Mouse (Mus musculus) thymus, postnatal 36 days (tissue): ENCODE measurements around the gene Foxf2.

ENCODE experiments used
- DNase-seq, 2 experiments: peaks; one replicate each; pipeline ENCODE4 v3.0.0; 2022; ENCODE audit warnings: mixed read lengths in 2 of 2

The Foxf2 gene

GRCm38 (mm10) chr13:31625333-31626101 lies at the start of gene Foxf2:
TSS of gene Foxf2 (plus strand) at chr13:31625816.
- DNase-seq: no peak

- no peak for DNase-seq
Observed at GRCm38 (mm10) chr13:31576696-31577095, 48.9 kb upstream of the Foxf2 start.

- DNase-seq: no peak
Observed at GRCm38 (mm10) chr13:31577576-31577975, 48.0 kb upstream of the Foxf2 start.

DNA sequence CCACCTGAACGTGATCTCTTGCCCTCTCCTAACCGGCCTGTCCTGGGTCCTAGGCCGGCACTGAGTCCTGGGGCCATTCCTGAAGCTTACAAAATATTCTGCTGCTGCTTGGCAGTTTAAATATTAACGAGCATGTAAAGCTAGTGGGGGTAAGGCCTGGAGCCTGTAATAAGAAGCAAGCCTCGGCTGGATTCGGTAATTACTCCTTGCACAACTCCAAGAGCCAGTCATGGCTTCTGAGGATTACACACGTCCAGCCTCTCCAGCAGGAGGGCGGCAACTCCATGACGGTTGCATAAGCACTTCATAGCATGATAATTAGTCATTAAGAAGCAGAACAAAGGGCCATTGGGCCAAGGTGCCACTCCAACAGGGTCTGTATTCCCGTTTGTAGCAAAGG lies 47.2 kb upstream of the Foxf2 start:
- no peak for DNase-seq

DNA sequence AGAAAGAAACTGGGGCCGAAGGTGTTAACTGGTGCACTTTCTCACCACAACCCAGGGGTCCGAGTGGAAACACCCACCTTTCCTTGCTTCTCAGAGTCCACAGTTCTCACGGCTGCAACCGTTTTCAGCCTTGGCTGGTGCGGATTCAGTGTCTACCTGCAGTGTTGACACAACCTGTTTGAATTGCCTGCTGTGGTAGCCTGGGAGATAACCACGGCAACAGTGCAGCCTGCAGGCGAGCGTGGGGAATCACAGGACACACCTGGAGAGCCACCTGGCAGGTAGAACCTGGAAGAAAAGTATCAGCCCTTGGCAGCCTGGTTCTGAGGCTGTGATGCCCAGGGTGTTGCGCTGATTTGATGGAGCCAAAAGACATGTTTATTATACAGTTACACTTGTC lies 45.8 kb upstream of the Foxf2 start:
- peak; percentile 1 to 4 for DNase-seq

- no peak for DNase-seq
Observed at GRCm38 (mm10) chr13:31587341-31587740, 38.3 kb upstream of the Foxf2 start.

GRCm38 (mm10) chr13:31599576-31599975 lies 26.0 kb upstream of the Foxf2 start:
- DNase-seq: no peak

DNA sequence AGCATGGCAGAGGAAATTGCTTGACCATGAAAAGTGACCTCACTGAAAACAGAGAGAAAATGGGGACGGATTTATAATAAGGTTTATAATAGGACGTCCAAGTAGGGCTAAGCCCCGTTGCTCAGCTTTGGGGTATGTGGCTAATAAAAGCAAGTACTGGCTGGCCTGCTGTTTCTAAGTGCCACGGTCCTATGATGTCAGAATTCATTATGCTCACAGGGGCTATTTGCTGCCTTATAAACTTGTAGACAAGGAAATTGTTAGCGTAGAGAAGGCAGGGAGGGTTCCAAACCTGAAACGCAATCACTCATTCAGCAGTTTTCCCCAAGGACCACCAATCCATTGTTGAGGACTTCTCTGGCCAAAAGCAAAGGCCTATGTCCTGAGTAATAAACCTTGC lies 21.7 kb upstream of the Foxf2 start:
- no peak for DNase-seq

DNA sequence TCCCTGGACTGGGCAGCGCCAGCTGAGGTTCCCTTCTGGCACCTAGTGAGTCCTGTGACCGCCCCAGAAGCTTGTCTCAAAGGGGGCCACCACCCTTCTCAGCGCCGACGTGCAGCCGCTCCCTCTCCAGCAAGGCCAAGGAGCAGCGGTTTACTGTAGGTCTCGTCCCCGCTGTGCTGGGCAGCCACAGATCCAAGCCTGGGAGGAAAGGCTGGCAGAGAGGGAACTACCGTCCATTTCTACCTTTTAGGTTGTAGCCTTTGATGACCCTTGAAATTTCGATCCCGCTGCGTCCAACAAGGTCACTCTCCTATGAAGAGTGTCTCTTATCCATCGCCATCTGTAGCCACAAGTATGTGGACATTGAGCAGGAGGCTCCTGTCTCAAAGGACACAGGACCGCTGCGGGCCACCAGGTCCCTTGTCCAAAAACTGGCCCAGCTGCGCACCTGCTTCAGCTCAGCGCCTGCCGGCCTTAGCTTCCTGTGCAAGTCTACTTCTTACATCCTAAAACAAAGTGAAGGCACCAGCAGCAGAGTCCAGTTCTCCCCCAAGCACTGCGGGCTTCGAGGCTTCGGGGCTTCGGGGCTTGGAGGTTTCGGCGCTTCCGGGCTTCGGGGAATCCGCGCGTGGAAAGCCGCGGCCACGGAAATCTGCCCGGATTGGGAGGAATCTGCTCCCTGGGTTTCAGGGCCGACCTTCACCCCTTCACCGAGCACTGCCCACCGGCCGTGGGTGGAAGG lies 10.7 kb upstream of the Foxf2 start:
- no peak for DNase-seq

DNA sequence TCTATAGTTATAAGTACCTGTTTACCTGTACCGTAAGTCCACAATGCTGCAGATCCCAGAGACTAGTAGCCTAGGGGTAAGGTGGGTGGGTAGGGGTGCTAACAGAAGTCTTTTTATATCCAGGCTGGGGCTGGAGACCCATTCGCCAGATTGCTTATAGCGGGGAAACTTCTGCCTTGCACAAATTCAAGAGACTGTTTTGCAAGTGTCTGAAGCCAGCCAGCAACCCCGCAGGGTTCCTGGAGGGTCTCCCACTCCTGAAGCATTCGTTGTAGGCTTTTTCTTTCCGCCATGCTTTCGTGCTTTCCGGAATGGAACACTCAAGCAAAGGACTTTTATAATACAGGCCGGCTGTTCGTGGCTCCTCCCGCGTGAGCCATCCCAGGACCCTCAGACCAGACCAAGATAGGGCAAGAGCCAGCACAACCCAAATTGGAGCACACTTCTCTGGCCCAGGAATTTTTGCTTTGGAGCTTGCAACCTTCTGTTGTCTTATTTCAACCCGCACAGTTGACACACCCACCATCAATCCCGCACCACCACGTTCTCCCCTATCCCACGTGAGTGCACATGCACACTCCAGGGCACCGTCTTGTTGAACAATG lies 10.0 kb upstream of the Foxf2 start:
- DNase-seq: no peak

DNA sequence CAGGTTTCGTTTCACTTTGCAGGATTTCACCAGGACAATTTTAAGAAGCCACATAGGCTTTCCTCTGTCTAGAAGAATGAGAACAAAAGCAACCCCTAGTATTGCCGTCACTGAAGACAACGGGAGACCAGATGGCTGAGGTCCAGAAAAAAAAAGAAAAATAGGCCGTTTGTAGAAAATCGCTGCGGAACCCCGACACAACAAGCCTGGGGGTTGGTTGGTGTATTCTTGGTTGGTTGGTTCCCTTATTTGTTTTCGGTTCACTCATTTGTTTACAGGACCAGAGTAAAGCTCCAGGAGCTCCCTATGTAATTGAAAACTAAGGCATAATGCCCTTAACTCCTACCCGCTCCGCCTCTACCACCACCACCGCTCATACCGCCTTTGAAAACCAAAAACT lies 7.6 kb upstream of the Foxf2 start:
- no peak for DNase-seq

GRCm38 (mm10) chr13:31618416-31618815 lies 7.2 kb upstream of the Foxf2 start:
- peak; percentile 26 to 29 for DNase-seq

GRCm38 (mm10) chr13:31618919-31619655 lies 6.5 kb upstream of the Foxf2 start:
- no peak for DNase-seq

- no peak for DNase-seq
Observed at GRCm38 (mm10) chr13:31619826-31620498, 5.7 kb upstream of the Foxf2 start.

- DNase-seq: no peak
Observed at GRCm38 (mm10) chr13:31620499-31620847, 5.1 kb upstream of the Foxf2 start.

- no peak for DNase-seq
Observed at GRCm38 (mm10) chr13:31620937-31621336, 4.7 kb upstream of the Foxf2 start.

- no peak for DNase-seq
Observed at GRCm38 (mm10) chr13:31621741-31622140, 3.9 kb upstream of the Foxf2 start.

GRCm38 (mm10) chr13:31622371-31622770 lies 3.2 kb upstream of the Foxf2 start:
- DNase-seq: no peak

- DNase-seq: no peak
Observed at GRCm38 (mm10) chr13:31623291-31623690, 2.3 kb upstream of the Foxf2 start.

GRCm38 (mm10) chr13:31623906-31624860 lies 1.4 kb upstream of the Foxf2 start:
- DNase-seq: no peak

- DNase-seq: no peak
Observed at GRCm38 (mm10) chr13:31624966-31625332, 667 bp upstream of the Foxf2 start.
